Mouse (Mus musculus) liver, embryonic 15.5 days (tissue): Measurements from ENCODE around the gene Tenm4. TPM values are rescaled to one million over a fixed set of nuclear protein-coding genes. Genes with fewer than 3 reads are reported as not detected.

Experiments
- ATAC-seq: fragments of 200-750 bp; cut with Nextera tagmentation; 2 replicates; pipeline ENCODE4 v1.8.0; 2017; ENCODE audit warnings: moderate number of reproducible peaks, mild to moderate bottlenecking, moderate library complexity; ENCODE audit not compliant: insufficient read depth
- H3K27ac ChIP-seq: fragments of 300-500 bp; sonication (generic); replicated peaks from 2 replicates; pipeline ENCODE4 v1.5.1; 2015; ENCODE audit warnings: mild to moderate bottlenecking, inconsistent platforms
- H3K27me3 ChIP-seq: fragments of 300-500 bp; sonication (generic); 2 replicates; pipeline ENCODE4 v1.6.1; 2015; ENCODE audit warnings: mild to moderate bottlenecking, inconsistent platforms
- H3K36me3 ChIP-seq: fragments of 300-500 bp; sonication (generic); replicated peaks from 2 replicates; pipeline ENCODE4 v1.6.1; 2015; ENCODE audit warnings: moderate library complexity, mild to moderate bottlenecking, inconsistent platforms
- H3K4me1 ChIP-seq: fragments of 300-500 bp; sonication (generic); replicated peaks from 2 replicates; pipeline ENCODE4 v1.6.1; 2015; ENCODE audit warnings: inconsistent platforms
- H3K4me2 ChIP-seq: fragments of 300-500 bp; sonication (generic); 2 replicates; pipeline ENCODE4 v1.6.1; 2015; ENCODE audit warnings: moderate library complexity, mild to moderate bottlenecking, inconsistent platforms
- H3K4me3 ChIP-seq: fragments of 300-500 bp; sonication (generic); replicated peaks from 2 replicates; pipeline ENCODE4 v1.5.1; 2015; ENCODE audit warnings: mild to moderate bottlenecking, inconsistent platforms
- H3K9ac ChIP-seq: fragments of 300-500 bp; sonication (generic); 2 replicates; pipeline ENCODE4 v1.6.1; 2015; ENCODE audit warnings: moderate library complexity, mild to moderate bottlenecking, inconsistent platforms
- H3K9me3 ChIP-seq: fragments of 300-500 bp; sonication (generic); replicated peaks from 2 replicates; pipeline ENCODE4 v1.6.1; 2016; ENCODE audit warnings: inconsistent platforms
- WGBS: fragments of 180-500 bp; shearing (Covaris S2); methylation state at CpG from one replicate; pipeline ENCODE4 v1.1.7; 2015; ENCODE audit warnings: mixed read lengths; ENCODE audit not compliant: insufficient replicate concordance; 5-methylcytosine and 5-hydroxymethylcytosine counted together
- polyA plus RNA-seq: library from polyadenylated mRNA; unstranded; fragments of >200 nt; fragmentation: Nextera tagmentation; extraction: Ambion mirVana; gene quantifications from 2 replicates; pipeline ENCODE4 v1.2.1, GENCODE M21; 2015

Gene Tenm4
- polyA plus RNA-seq, 1 experiment from 2014 or later, result 0.69 TPM

GRCm38 (mm10) chr7:96635830-96636440 is 464.9 kb downstream of the Tenm4 start:
- H3K36me3 ChIP-seq, result no peaks in the 10 kb centered on the region
- H3K9ac ChIP-seq, result no peak overlapping the region
- no peaks in the 10 kb centered on the region for H3K27me3 ChIP-seq
- no peak overlapping the region for H3K4me3 ChIP-seq
- H3K27ac ChIP-seq, result no peak overlapping the region
- WGBS, result 53% methylated on average over 7 of the region's 7 CpGs
- no peaks in the 10 kb centered on the region for H3K4me1 ChIP-seq
- no peaks in the 10 kb centered on the region for H3K9me3 ChIP-seq
- H3K4me2 ChIP-seq, result no peak overlapping the region
- ATAC-seq, result no peak

GRCm38 (mm10) chr7:96643461-96644204 is 472.6 kb downstream of the Tenm4 start:
- no peaks in the 10 kb centered on the region for H3K36me3 ChIP-seq
- WGBS, result 5% methylated on average over 26 of the region's 27 CpGs
- no peak for ATAC-seq
- no peak overlapping the region for H3K4me3 ChIP-seq
- no peaks in the 10 kb centered on the region for H3K4me1 ChIP-seq
- no peak overlapping the region for H3K9ac ChIP-seq
- no peaks in the 10 kb centered on the region for H3K9me3 ChIP-seq
- H3K27me3 ChIP-seq, result peaks cover 35% of the 10 kb centered on the region
- H3K4me2 ChIP-seq, result no peak overlapping the region
- H3K27ac ChIP-seq, result no peak overlapping the region

GRCm38 (mm10) chr7:96644205-96644531 is 473.1 kb downstream of the Tenm4 start:
- 13% methylated on average over 7 of the region's 7 CpGs for WGBS
- H3K4me3 ChIP-seq, result no peak overlapping the region
- H3K9me3 ChIP-seq, result no peaks in the 10 kb centered on the region
- ATAC-seq, result no peak
- H3K4me1 ChIP-seq, result no peaks in the 10 kb centered on the region
- no peak overlapping the region for H3K4me2 ChIP-seq
- H3K27me3 ChIP-seq, result peaks cover 35% of the 10 kb centered on the region
- H3K27ac ChIP-seq, result no peak overlapping the region
- no peaks in the 10 kb centered on the region for H3K36me3 ChIP-seq
- no peak overlapping the region for H3K9ac ChIP-seq

GRCm38 (mm10) chr7:96647657-96648056 is 476.6 kb downstream of the Tenm4 start:
- 21% methylated on average over 4 of the region's 4 CpGs for WGBS
- Histone ChIP-seq H3K9me3 (no peaks in the 10 kb centered on the region), H3K36me3 (no peaks in the 10 kb centered on the region), H3K9ac (no peak overlapping the region), H3K27me3 (peaks cover 34% of the 10 kb centered on the region), H3K4me1 (no peaks in the 10 kb centered on the region), H3K4me3 (no peak overlapping the region), H3K27ac (no peak overlapping the region), H3K4me2 (no peak overlapping the region)
- ATAC-seq, result no peak

- Histone ChIP-seq H3K4me2 (no peak overlapping the region), H3K36me3 (no peaks in the 10 kb centered on the region), H3K4me3 (no peak overlapping the region), H3K27ac (no peak overlapping the region), H3K9ac (no peak overlapping the region), H3K4me1 (no peaks in the 10 kb centered on the region), H3K9me3 (no peaks in the 10 kb centered on the region), H3K27me3 (peaks cover 25% of the 10 kb centered on the region)
- ATAC-seq, result no peak
- WGBS, result 34% methylated on average over 2 of the region's 2 CpGs
Measured at GRCm38 (mm10) chr7:96648606-96649005, 477.6 kb downstream of the Tenm4 start.

GRCm38 (mm10) chr7:96649171-96649570 is 478.1 kb downstream of the Tenm4 start:
- no peak for ATAC-seq
- Histone ChIP-seq H3K27ac (no peak overlapping the region), H3K9me3 (no peaks in the 10 kb centered on the region), H3K36me3 (no peaks in the 10 kb centered on the region), H3K9ac (no peak overlapping the region), H3K27me3 (peaks cover 19% of the 10 kb centered on the region), H3K4me2 (no peak overlapping the region), H3K4me1 (no peaks in the 10 kb centered on the region), H3K4me3 (no peak overlapping the region)
- WGBS, result 67% methylated on average over 7 of the region's 7 CpGs

GRCm38 (mm10) chr7:96650435-96650834 is 479.4 kb downstream of the Tenm4 start:
- H3K4me3 ChIP-seq, result no peak overlapping the region
- WGBS, result 35% methylated on average over 2 of the region's 2 CpGs

GRCm38 (mm10) chr7:96651055-96651454 is 480.0 kb downstream of the Tenm4 start:
- H3K4me3 ChIP-seq, result no peak overlapping the region
- 45% methylated on average over 6 of the region's 6 CpGs for WGBS
- H3K9ac ChIP-seq, result no peak overlapping the region
- no peak overlapping the region for H3K27ac ChIP-seq
- ATAC-seq, result no peak
- H3K27me3 ChIP-seq, result peaks cover under 1% of the 10 kb centered on the region; the same call in 1 of the 2 replicates
- H3K9me3 ChIP-seq, result no peaks in the 10 kb centered on the region
- no peaks in the 10 kb centered on the region for H3K4me1 ChIP-seq
- no peak overlapping the region for H3K4me2 ChIP-seq
- no peaks in the 10 kb centered on the region for H3K36me3 ChIP-seq

More at GRCm38 (mm10) chr7:96650435-96650834, 479.4 kb downstream of the Tenm4 start:
- Histone ChIP-seq H3K4me2 (no peak overlapping the region), H3K4me1 (no peaks in the 10 kb centered on the region), H3K9ac (no peak overlapping the region), H3K27me3 (peaks cover 7% of the 10 kb centered on the region; the same call in 1 of the 2 replicates), H3K9me3 (no peaks in the 10 kb centered on the region), H3K36me3 (no peaks in the 10 kb centered on the region), H3K27ac (no peak overlapping the region)
- no peak for ATAC-seq

GRCm38 (mm10) chr7:96651626-96652341 is 480.7 kb downstream of the Tenm4 start:
- no peak overlapping the region for H3K4me3 ChIP-seq
- no peak for ATAC-seq
- H3K4me2 ChIP-seq, result no peak overlapping the region
- WGBS, result 31% methylated on average over 6 of the region's 6 CpGs
- no peaks in the 10 kb centered on the region; the same call in 1 of the 2 replicates for H3K27me3 ChIP-seq
- no peaks in the 10 kb centered on the region for H3K4me1 ChIP-seq
- H3K27ac ChIP-seq, result no peak overlapping the region
- H3K36me3 ChIP-seq, result no peaks in the 10 kb centered on the region
- H3K9me3 ChIP-seq, result no peaks in the 10 kb centered on the region
- no peak overlapping the region for H3K9ac ChIP-seq

GRCm38 (mm10) chr7:96652844-96653243 is 481.8 kb downstream of the Tenm4 start:
- no peaks in the 10 kb centered on the region for H3K4me1 ChIP-seq
- no peak overlapping the region for H3K4me3 ChIP-seq
- H3K9ac ChIP-seq, result no peak overlapping the region
- ATAC-seq, result no peak
- H3K27ac ChIP-seq, result no peak overlapping the region
- no peaks in the 10 kb centered on the region for H3K9me3 ChIP-seq
- H3K27me3 ChIP-seq, result no peaks in the 10 kb centered on the region
- no peaks in the 10 kb centered on the region for H3K36me3 ChIP-seq
- 24% methylated on average over 3 of the region's 3 CpGs for WGBS
- no peak overlapping the region for H3K4me2 ChIP-seq

GRCm38 (mm10) chr7:96654206-96654605 is 483.2 kb downstream of the Tenm4 start:
- 35% methylated on average over 2 of the region's 2 CpGs for whole genome bisulfite sequencing

More at GRCm38 (mm10) chr7:96654206-96654605, 483.2 kb downstream of the Tenm4 start:
- H3K27me3 ChIP-seq, result no peaks in the 10 kb centered on the region
- no peaks in the 10 kb centered on the region for H3K9me3 ChIP-seq
- H3K4me2 ChIP-seq, result no peak overlapping the region
- no peaks in the 10 kb centered on the region for H3K4me1 ChIP-seq
- no peak overlapping the region for H3K27ac ChIP-seq
- H3K4me3 ChIP-seq, result no peak overlapping the region
- no peaks in the 10 kb centered on the region for H3K36me3 ChIP-seq
- H3K9ac ChIP-seq, result no peak overlapping the region
- no peak for ATAC-seq
